Mouse (Mus musculus): ENCODE data around the gene Dlg4.
A peak's percentile ranks its signal among the peaks of the same experiment; 100 is the strongest.

The Dlg4 gene

GRCm38 (mm10) chr11:70016669-70017068 is at the start of gene Dlg4:
TSS of gene Dlg4 (plus strand) at chr11:70016942.
- no peak for DNase-seq (ENCODE audit: low spot score in 2 of 2)

GRCm38 (mm10) chr11:69968793-69969192 is 47.9 kb upstream of the Dlg4 start:
- DNase-seq (ENCODE audit: low spot score in 2 of 2), result no peak

- DNase-seq (ENCODE audit: low spot score in 2 of 2), result no peak
These were observed 46.5 kb upstream of the Dlg4 start for GRCm38 (mm10) chr11:69970222-69970621.

- DNase-seq (ENCODE audit: low spot score in 2 of 2), result no peak
These were observed 46.0 kb upstream of the Dlg4 start for GRCm38 (mm10) chr11:69970775-69971174.

- no peak for DNase-seq (ENCODE audit: low spot score in 2 of 2)
These were observed 41.8 kb upstream of the Dlg4 start for GRCm38 (mm10) chr11:69974907-69975306.

- DNase-seq (ENCODE audit: low spot score in 2 of 2), result no peak
These were observed 40.5 kb upstream of the Dlg4 start for GRCm38 (mm10) chr11:69976271-69976670.

GRCm38 (mm10) chr11:69979827-69980195 is 36.9 kb upstream of the Dlg4 start:
- DNase-seq (ENCODE audit: low spot score in 2 of 2), result no peak

GRCm38 (mm10) chr11:69980196-69981140 is 36.3 kb upstream of the Dlg4 start:
- DNase-seq (ENCODE audit: low spot score in 2 of 2), result peak; percentile 97 to 100

- DNase-seq (ENCODE audit: low spot score in 2 of 2), result no peak
These were observed 35.5 kb upstream of the Dlg4 start, which contains the start of gene Ctdnep1 for GRCm38 (mm10) chr11:69981141-69981762. TSS of gene Ctdnep1 (plus strand) at chr11:69981156.

- DNase-seq (ENCODE audit: low spot score in 2 of 2), result no peak
These were observed 34.5 kb upstream of the Dlg4 start, which contains the start of gene Elp5 for GRCm38 (mm10) chr11:69982225-69982624. TSS of gene Elp5 (minus strand) at chr11:69982517.

GRCm38 (mm10) chr11:69982877-69983276 is 33.9 kb upstream of the Dlg4 start:
- no peak for DNase-seq (ENCODE audit: low spot score in 2 of 2)

GRCm38 (mm10) chr11:69983377-69983776 is 33.4 kb upstream of the Dlg4 start:
- DNase-seq (ENCODE audit: low spot score in 2 of 2), result no peak

- DNase-seq (ENCODE audit: low spot score in 2 of 2), result no peak
These were observed 32.3 kb upstream of the Dlg4 start for GRCm38 (mm10) chr11:69984431-69984830.

- DNase-seq (ENCODE audit: low spot score in 2 of 2), result no peak
These were observed 26.8 kb upstream of the Dlg4 start for GRCm38 (mm10) chr11:69989949-69990348.

GRCm38 (mm10) chr11:69990850-69991691 is 25.7 kb upstream of the Dlg4 start, which contains the start of gene Gabarap:
TSS of gene Gabarap (plus strand) at chr11:69991143.
- peak; percentile 91 to 93 for DNase-seq (ENCODE audit: low spot score in 2 of 2)

GRCm38 (mm10) chr11:69991711-69992110 is 25.0 kb upstream of the Dlg4 start:
- DNase-seq (ENCODE audit: low spot score in 2 of 2), result no peak

GRCm38 (mm10) chr11:69992396-69992795 is 24.3 kb upstream of the Dlg4 start:
- DNase-seq (ENCODE audit: low spot score in 2 of 2), result no peak

- DNase-seq (ENCODE audit: low spot score in 2 of 2), result no peak
These were observed 23.8 kb upstream of the Dlg4 start for GRCm38 (mm10) chr11:69992932-69993331.

GRCm38 (mm10) chr11:69994401-69995090 is 22.2 kb upstream of the Dlg4 start:
- no peak for DNase-seq (ENCODE audit: low spot score in 2 of 2)

GRCm38 (mm10) chr11:69995391-69995960 is 21.3 kb upstream of the Dlg4 start, which contains the start of gene Phf23:
TSS of gene Phf23 (plus strand) at chr11:69995777.
- DNase-seq (ENCODE audit: low spot score in 2 of 2), result peak; percentile 87 to 98
